Mouse (Mus musculus) adipocyte (in vitro differentiated cells): ENCODE measurements around the gene Cd44.
A peak's percentile ranks its signal among the peaks of the same experiment; 100 is the strongest.

Experiments used
- DNase-seq: peaks from one replicate; pipeline ENCODE4 v3.0.0-alpha.2; 2016; ENCODE audit warnings: low spot score

Gene Cd44

GRCm38 (mm10) chr2:102913833-102914545 lies 12.5 kb upstream of the Cd44 start:
- no peak for DNase-seq

- no peak for DNase-seq
Observed at GRCm38 (mm10) chr2:102912951-102913350, 11.5 kb upstream of the Cd44 start.

DNA sequence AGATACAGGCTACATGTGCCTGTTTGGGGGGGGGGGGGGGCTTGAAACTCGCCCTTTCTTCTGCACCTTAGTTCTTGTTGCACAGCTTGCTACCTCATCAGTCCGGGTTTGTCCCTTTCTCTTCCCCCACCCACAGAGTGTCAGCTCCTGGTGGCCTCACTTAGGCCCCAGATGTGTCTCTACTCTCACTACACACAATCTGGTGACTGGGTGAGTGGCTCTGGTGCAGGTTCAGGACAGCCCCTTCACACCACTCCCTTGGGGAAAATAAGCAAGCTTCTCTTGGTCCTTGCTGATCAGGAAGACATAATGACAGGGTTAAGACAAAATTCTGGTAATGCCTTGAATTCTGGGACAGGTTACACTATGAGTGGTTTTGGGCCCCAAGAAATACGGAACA lies 11.0 kb upstream of the Cd44 start:
- no peak for DNase-seq

DNA sequence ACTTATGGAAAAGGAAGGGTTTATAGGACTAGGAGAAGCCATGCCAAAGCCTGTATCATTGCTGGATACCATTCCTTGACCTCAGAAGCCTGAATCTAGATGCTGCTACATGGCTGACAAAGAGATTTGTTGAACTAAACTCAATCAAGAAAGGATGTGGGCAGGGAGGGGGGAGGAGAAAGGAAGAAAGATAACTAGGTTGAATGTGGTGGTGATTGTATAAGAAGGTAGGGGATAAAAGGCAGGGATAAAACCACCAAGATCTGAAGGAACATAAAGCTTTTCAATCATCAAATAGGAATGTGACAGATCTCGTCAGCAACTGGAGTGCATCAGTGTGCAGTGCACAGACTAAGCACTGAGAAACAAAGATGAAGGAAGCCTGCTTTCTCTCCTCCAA lies 7.9 kb upstream of the Cd44 start:
- no peak for DNase-seq

DNA sequence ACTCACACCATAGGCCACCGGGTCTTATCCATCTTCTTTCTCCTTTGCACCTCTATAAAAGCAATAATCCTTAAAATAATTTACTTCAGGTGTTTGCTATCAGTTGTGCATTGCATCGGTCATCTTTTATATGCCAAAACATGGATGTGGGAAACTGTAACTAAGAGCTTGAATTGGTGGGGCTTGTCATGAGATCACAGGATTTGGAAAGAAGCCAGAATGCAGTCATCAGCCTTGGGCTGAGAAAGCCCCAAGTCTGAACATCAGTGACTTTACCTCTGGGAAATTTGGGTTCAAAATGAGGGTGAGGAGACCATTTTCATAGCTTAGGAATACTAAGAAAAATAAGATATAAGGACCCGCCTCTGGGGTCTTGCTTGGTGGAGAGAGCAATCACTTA lies 4.1 kb upstream of the Cd44 start:
- DNase-seq = no peak

DNA sequence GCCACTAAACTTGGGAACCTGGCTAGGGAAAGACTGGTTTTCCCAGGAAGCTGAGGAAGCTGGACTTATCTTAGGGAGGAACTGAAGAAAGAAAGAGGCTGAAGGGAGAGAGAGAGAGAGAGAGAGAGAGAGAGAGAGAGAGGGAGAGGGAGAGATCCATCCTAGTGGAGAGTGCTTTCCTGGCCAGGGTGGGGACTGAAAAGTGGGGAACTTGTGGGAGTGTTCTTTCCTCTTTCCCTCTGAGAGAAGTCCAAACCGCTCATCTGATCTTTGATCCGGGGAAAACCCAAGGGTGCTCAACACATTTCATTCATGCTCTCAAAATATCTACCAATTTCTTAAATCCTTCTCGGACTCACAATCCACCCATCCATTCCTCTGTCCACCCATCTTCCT lies 361 bp upstream of the Cd44 start:
- DNase-seq = no peak

DNA sequence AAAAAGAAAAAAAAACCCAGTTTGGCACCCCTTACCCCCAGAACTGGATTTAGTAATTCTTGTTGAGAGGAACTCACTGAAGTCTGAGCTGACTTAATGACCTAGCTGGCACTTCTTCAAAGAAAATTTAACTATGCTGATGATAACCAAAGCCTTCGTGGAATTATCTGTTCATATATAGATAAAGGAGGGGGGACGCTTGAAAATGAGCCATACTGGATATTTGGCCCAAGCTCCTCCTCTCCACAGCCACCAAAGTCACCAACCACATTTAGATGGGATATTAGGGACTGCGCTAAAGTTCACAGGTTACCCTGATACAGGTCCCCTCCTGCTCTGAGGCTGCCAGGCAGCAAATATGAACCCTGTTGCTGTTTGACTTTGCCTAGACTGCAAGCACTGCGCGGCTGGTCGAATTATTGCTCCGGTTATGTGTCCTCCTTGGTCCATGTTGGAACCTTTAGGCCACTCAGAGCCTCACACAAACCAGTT lies 1.2 kb downstream of the Cd44 start:
- DNase-seq = no peak

DNA sequence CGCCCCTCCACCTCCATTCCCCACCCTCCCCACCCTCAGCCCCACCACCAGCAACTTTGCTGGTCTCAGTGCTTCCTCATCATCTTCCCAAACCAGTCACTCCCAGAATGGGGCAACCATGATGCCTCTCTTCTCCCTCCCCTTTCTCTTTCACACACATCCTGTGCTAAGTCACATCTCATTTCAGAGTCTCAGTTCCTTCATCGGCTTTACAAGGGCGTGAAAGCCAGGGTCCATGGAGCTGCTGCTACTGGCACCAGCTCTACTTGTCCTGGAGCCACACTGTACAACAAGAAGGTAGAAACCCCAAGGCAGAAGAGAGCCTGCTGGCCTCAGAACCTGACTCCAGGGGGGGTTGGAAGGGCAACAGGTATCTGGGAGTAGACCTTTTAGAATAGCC lies 2.2 kb downstream of the Cd44 start:
- DNase-seq = no peak

GRCm38 (mm10) chr2:102898585-102898984 lies 2.9 kb downstream of the Cd44 start:
- DNase-seq = no peak

- no peak for DNase-seq
Observed at GRCm38 (mm10) chr2:102896154-102896553, 5.3 kb downstream of the Cd44 start.

- no peak for DNase-seq
Observed at GRCm38 (mm10) chr2:102895197-102895596, 6.3 kb downstream of the Cd44 start.

- no peak for DNase-seq
Observed at GRCm38 (mm10) chr2:102894785-102895184, 6.7 kb downstream of the Cd44 start.

DNA sequence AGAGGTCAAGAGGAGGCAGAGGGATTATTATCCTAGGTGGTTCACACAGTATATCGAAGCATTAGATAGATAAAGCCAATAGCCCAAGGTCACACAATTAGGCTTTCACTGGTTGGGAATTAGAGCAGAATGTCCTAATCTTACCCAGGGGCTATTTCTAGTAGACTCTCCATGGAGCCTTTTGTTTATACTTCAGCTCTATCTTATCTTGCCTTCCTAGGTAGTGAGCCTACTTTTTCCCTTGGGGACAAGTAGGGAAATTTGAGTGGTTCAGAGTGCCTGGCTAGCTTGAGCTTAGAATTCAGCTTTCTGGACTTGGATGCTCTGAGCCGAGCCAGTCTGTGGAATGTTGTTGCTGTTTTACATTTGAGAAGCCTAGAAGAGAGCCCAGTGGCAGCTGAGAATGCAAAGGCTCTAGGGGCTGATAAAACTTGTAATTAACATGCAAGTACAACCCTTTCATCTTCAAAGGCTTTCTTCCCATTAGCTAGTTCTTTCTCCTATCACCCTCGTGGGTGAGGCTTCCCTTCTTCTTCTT lies 12.7 kb downstream of the Cd44 start:
- no peak for DNase-seq

DNA sequence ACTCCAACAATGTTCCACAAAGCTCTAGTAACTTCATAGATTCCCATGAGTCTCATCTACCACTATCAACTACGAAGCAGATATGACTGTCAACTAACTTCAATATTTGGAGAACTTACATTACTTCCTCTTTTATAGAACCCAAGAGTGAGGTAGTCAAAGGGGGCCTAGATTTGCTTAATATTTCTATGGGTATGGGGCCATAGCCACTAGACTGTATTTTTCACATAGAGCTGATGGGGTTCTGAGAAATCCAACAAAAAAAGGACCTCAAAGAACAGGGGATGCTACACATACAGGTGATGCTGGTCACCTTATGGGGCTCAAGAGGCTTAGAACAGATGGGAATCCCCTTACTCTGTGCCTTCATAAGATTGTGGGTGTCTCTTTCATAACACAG lies 14.3 kb downstream of the Cd44 start:
- no peak for DNase-seq

DNA sequence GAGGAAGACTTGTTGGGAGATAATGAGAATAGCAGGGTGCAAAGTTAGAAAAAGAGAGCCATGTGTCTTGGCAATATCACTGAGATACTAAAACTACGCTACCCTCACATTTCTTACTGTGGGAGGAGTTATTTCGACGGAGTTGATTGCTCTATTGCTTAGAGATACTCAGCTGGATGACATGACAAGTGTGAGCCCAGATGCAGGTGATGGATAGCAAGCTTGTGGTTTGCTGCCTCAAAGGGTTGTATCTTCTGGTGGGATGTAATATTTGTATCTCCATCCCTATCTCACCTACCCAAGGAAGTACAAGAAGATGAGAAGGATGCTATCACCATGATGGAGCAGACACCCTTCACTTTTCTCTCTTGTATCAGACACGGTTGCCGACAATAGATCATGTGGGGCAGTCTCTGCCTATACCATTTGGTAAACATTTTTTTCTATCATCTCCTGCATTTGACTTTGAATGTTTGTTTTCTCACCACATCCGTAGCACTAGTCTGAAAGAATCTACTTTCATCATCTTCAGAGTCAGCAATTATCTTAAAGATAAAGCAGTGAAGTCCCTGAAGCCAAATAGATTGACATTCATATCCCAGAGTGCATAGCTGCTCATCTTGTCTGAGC lies 15.0 kb downstream of the Cd44 start:
- DNase-seq = no peak

DNA sequence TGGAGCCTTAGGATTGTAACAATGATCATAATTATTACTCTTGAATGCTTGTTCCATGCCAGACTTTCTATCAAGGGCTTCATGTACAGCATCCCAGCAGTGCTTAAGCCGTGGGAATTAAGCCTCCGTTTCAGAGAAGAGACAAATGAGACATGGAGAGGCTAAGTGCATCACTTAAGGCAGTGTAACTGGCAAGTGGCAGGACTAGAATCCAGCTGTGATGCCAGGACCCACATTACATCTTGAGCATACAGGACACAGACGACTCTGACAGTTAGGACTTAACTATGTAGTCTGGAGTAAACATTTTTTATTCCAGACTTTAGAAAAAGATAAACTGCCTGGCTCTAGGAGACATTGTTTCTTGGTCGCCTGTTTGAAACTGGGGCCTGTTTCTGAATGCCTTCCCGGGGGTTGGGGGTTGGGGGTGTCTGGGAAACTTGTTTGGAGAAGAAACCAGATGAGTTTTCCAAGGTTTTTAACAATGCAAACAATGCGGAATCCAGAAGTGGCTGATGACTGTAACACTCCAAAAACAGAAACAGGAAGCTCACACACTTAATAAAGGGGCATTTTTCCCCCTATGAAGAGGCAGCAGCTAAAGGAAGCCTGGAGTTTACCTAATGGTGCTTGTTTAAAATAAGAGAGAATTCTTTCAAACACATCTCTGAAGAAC lies 18.7 kb downstream of the Cd44 start:
- DNase-seq = no peak

GRCm38 (mm10) chr2:102882004-102882588 lies 19.4 kb downstream of the Cd44 start:
- DNase-seq = no peak

GRCm38 (mm10) chr2:102878513-102878912 lies 23.0 kb downstream of the Cd44 start:
- DNase-seq = peak; percentile 21

- no peak for DNase-seq
Observed at GRCm38 (mm10) chr2:102877463-102877862, 24.0 kb downstream of the Cd44 start.

DNA sequence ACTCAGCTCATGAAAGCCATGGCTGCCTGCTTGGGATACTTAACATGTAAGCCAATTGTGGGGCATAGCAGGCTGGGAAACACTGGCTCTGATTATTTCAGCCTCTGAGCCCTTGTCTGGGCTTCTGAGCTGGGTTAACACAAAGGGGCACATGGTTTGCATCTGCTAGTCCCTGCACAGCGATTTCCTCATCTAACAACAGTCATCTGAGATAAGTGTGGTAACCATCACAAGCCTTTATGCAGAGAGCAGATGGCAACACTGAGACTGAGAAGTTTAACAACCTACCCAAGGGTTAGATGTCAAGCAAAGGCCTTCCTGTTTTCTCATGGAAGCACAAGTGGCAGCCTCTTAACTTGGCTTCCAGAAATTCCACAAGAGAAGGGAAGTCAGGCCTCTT lies 25.3 kb downstream of the Cd44 start:
- no peak for DNase-seq

DNA sequence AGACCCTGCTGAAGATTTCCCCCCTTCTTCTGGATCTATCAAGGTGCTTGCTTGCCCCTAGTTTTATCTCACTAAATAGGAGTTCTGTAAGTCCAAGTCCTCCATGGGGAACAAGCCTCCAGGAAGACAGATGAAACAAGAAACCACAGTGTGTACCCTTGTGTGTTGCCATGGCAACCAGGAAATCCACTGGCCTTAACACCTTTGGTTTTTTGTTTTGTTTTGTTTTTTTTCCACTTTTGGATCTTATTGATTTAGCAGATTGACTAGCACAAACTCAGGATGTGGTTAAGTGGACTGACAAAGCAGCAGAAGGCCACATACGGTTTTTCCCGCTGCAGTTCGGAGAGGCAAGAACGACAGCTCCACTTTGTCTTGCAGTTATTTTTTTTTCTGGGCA lies 27.6 kb downstream of the Cd44 start:
- no peak for DNase-seq

- no peak for DNase-seq
Observed at GRCm38 (mm10) chr2:102873194-102873593, 28.3 kb downstream of the Cd44 start.

DNA sequence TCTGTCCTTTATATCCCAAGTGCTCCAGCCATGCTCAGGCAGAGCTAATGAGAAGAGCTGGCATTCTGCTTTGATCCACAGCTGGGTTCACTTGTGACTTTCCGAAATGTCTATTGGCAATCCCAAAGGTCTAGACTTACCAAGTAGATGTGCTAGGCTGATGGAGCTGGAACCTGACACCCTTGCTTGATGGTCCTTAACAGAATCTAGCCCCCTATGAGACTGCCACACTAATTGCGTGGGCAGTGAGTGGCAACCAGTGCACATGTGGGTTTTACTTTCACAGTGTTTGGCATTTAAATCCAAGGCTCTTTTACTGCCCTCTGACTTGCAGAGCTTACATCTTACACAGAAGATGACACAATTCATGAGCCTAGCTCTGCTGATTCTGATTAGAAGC lies 29.0 kb downstream of the Cd44 start:
- DNase-seq = no peak
